Mouse (Mus musculus) liver, embryonic 14.5 days (tissue): ENCODE results near the gene Ankrd13d. TPM values are rescaled to one million over a fixed set of nuclear protein-coding genes. Genes with fewer than 3 reads are reported as not detected.
A peak's percentile ranks its signal among the peaks of the same experiment; 100 is the strongest.

Experiments used
- ATAC-seq: fragments of 200-750 bp; cut with Nextera tagmentation; 2 replicates; pipeline ENCODE4 v1.8.0; 2017; ENCODE audit warnings: moderate number of reproducible peaks, mild to moderate bottlenecking, moderate library complexity; ENCODE audit not compliant: insufficient read depth
- DNase-seq, 3 experiments: peaks; one replicate each; pipeline ENCODE4 v3.0.0-alpha.2; 2012 to 2013; ENCODE audit warnings: low read depth in 3 of 3, low spot score in 3 of 3
- H3K27ac ChIP-seq: fragments of 300-500 bp; sonication (generic); 2 replicates; pipeline ENCODE4 v1.5.1; 2014; ENCODE audit warnings: moderate library complexity, mild to moderate bottlenecking, control low read depth, inconsistent platforms
- H3K27me3 ChIP-seq: fragments of 300-500 bp; sonication (generic); 2 replicates; pipeline ENCODE4 v1.6.1; 2014; ENCODE audit warnings: mild to moderate bottlenecking, low read length, moderate library complexity; ENCODE audit not compliant: control insufficient read depth, insufficient read depth
- H3K36me3 ChIP-seq: fragments of 300-500 bp; sonication (generic); replicated peaks from 2 replicates; pipeline ENCODE4 v1.6.1; 2014; ENCODE audit warnings: low read depth; ENCODE audit not compliant: control insufficient read depth, insufficient read depth
- H3K4me1 ChIP-seq, 2 experiments: fragments of 200-500 bp in 1 of 2; fragments of 300-500 bp in 1 of 2; sonication (generic) in 1 of 2; replicated peaks; 2 replicates each; pipeline ENCODE4 v1.6.1; 2012 to 2014; ENCODE audit warnings: antibody characterized with exemption in 1 of 2, inconsistent platforms in 1 of 2, low read length in 1 of 2; ENCODE audit not compliant: control insufficient read depth in 2 of 2, insufficient read depth in 2 of 2
- H3K4me2 ChIP-seq: fragments of 300-500 bp; sonication (generic); 2 replicates; pipeline ENCODE4 v1.6.1; 2014; ENCODE audit warnings: low read depth, mild to moderate bottlenecking, control low read depth, moderate library complexity
- H3K4me3 ChIP-seq, 2 experiments: fragments of 200-500 bp in 1 of 2; fragments of 300-500 bp in 1 of 2; sonication (generic) in 1 of 2; 2 replicates each; pipeline ENCODE4 v1.5.1; 2012 to 2014; ENCODE audit warnings: low read depth in 2 of 2, low read length in 2 of 2, mild to moderate bottlenecking in 2 of 2, control low read depth in 1 of 2, inconsistent platforms in 1 of 2, moderate library complexity in 1 of 2; ENCODE audit not compliant: insufficient read depth in 1 of 2
- H3K9ac ChIP-seq: fragments of 300-500 bp; sonication (generic); replicated peaks from 2 replicates; pipeline ENCODE4 v1.6.1; 2014; ENCODE audit warnings: mild to moderate bottlenecking, control low read depth, moderate library complexity
- H3K9me3 ChIP-seq: fragments of 300-500 bp; sonication (generic); 2 replicates; pipeline ENCODE4 v1.6.1; 2016; ENCODE audit warnings: low read length, mixed read lengths; ENCODE audit not compliant: control insufficient read depth
- CTCF ChIP-seq: IDR thresholded peaks from 2 replicates; pipeline ENCODE4 v1.5.1; 2016; ENCODE audit warnings: antibody characterized with exemption, low read depth, control low read depth
- EP300 ChIP-seq: IDR thresholded peaks from 2 replicates; pipeline ENCODE4 v1.6.1; 2016; ENCODE audit warnings: antibody characterized with exemption, low read depth
- WGBS: fragments of 180-500 bp; shearing (Covaris S2); extraction: QIAGEN DNeasy Blood & Tissue Kit; methylation state at CpG from one replicate; pipeline ENCODE4 v1.1.7; 2014; ENCODE audit not compliant: insufficient replicate concordance; 5-methylcytosine and 5-hydroxymethylcytosine counted together
- polyA plus RNA-seq, 2 experiments: library from polyadenylated mRNA; depleted of rRNA in 1 of 2; stranded (reverse) in 1 of 2; unstranded in 1 of 2; fragments of >200 nt; fragmentation: Nextera tagmentation in 1 of 2; extraction: Ambion mirVana in 1 of 2; gene quantifications; 2 replicates each; pipeline versions ENCODE4 v1.2.1 to v1.2.3; 2012 to 2014

Gene Ankrd13d
- polyA plus RNA-seq (2012; rRNA removed): 0.93 and 1.3 TPM in 2 replicates
- polyA plus RNA-seq (2014; fragmentation: Nextera tagmentation; extraction: Ambion mirVana): 0.45 and 0.66 TPM in 2 replicates

- Histone ChIP-seq H3K4me2 (peak within 1 kb of the TSS; percentile 66), H3K9ac (peak within 1 kb of the TSS; percentile 10; the same call in 1 of the 2 replicates), H3K9me3 (no peaks in the 10 kb centered on the region), H3K4me1 (peaks cover 0 to 6% of the 10 kb centered on the region in 2 experiments; a peak in 1 of 4 replicates), H3K4me3 (peak within 1 kb of the TSS; percentile 45 to 48), H3K36me3 (peaks cover 3% of the 10 kb centered on the region), H3K27me3 (no peaks in the 10 kb centered on the region), H3K27ac (no peak within 1 kb of the TSS)
- under 1% methylated on average over 46 of the region's 50 CpGs for WGBS
- ATAC-seq (peak; percentile 84), DNase-seq (peak; percentile 60 to 73 (median 61))
- TF ChIP-seq EP300 (no peak), CTCF (peak; percentile 85)
Observed at GRCm38 (mm10) chr19:4282898-4283553, at the start of gene Ankrd13d. Gene Ankrd13d (minus strand): TSS chr19:4283137.

DNA sequence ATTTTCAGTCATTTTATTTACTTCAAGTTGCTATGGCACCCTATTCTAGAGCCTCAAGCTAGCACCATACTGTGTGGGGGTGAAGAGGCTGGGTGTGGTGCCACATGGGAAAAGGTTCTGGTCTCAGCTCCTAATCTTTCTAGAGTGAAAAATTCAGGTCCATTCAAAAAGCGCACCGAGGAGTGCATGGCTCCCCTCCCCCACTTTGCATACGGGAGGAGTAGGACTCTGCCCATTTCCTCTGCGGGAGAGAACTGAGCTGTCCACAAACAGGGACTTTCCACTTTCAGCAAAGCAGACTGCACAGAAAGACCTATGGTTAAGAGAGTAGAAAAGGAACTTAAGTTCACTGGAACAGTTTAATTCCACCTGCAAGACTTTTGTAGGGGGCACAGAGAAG lies 49.7 kb upstream of the Ankrd13d start:
- H3K4me3 ChIP-seq: peak overlapping the region; percentile 66 to 81
- peaks cover 17% of the 10 kb centered on the region in 2 experiments for H3K4me1 ChIP-seq
- H3K4me2 ChIP-seq: peak overlapping the region; percentile 80
- ATAC-seq: peak; percentile 16
- peaks cover 33% of the 10 kb centered on the region for H3K36me3 ChIP-seq
- H3K9me3 ChIP-seq: no peaks in the 10 kb centered on the region
- H3K9ac ChIP-seq: peak overlapping the region; percentile 69
- no peak overlapping the region for H3K27ac ChIP-seq
- no peaks in the 10 kb centered on the region for H3K27me3 ChIP-seq
- WGBS: 1% methylated on average over 4 of the region's 4 CpGs
- peak; percentile 27 to 48 (median 28) for DNase-seq
- TF ChIP-seq EP300: no peak
- TF ChIP-seq CTCF: no peak

DNA sequence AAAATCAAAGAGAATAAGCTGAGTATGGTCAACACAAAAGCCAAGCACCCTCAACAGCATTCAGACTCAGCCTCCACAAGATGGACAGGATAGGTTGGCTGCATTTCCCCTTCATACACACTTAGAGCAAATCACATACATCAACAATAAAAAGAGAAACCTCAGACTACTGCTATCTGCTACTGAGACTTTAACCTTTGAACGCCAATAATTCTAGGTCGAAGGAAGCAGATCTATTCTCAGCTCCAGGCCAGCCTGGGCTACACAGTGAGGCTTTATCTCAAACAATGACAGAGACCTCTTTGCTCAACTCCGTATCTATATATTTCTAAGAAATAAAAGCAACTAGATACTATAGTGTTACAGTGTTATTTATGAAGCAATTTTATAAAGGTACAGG lies 48.3 kb upstream of the Ankrd13d start:
- 68% methylated on average over 3 of the region's 3 CpGs for WGBS
- Histone ChIP-seq H3K4me3 (no peak overlapping the region), H3K27ac (no peak overlapping the region), H3K36me3 (peaks cover 44% of the 10 kb centered on the region), H3K27me3 (no peaks in the 10 kb centered on the region), H3K9me3 (no peaks in the 10 kb centered on the region), H3K9ac (no peak overlapping the region), H3K4me2 (no peak overlapping the region), H3K4me1 (peaks cover 17% of the 10 kb centered on the region in 2 experiments)
- ATAC-seq (no peak), DNase-seq (no peak)
- TF ChIP-seq CTCF (no peak), EP300 (no peak)

DNA sequence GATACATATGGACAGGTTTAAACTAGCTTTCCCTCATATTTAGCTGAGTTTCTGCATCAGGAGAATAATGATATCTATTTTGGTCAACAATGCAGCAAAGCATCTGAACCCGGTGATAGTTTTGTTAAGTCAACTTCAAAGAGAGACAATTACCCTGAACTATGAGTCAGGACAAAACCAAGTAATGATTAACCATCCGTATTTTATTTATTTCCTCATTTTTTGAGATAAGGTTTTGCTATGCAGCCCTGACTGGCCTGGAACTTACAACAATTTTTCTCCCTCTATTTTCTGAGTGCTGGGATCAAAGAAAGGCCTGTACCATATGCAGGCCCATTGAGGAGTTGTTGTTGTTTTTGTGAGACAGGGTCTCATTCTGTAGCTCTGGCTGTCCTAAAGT lies 47.7 kb upstream of the Ankrd13d start:
- Histone ChIP-seq H3K27me3 (no peaks in the 10 kb centered on the region), H3K9me3 (no peaks in the 10 kb centered on the region), H3K9ac (no peak overlapping the region), H3K36me3 (peaks cover 51% of the 10 kb centered on the region), H3K27ac (no peak overlapping the region), H3K4me1 (peaks cover 17% of the 10 kb centered on the region in 2 experiments), H3K4me2 (no peak overlapping the region), H3K4me3 (no peak overlapping the region)
- DNase-seq (no peak), ATAC-seq (no peak)
- WGBS: 66% methylated on average over 2 of the region's 2 CpGs
- no peak for TF ChIP-seq EP300
- no peak for TF ChIP-seq CTCF

DNA sequence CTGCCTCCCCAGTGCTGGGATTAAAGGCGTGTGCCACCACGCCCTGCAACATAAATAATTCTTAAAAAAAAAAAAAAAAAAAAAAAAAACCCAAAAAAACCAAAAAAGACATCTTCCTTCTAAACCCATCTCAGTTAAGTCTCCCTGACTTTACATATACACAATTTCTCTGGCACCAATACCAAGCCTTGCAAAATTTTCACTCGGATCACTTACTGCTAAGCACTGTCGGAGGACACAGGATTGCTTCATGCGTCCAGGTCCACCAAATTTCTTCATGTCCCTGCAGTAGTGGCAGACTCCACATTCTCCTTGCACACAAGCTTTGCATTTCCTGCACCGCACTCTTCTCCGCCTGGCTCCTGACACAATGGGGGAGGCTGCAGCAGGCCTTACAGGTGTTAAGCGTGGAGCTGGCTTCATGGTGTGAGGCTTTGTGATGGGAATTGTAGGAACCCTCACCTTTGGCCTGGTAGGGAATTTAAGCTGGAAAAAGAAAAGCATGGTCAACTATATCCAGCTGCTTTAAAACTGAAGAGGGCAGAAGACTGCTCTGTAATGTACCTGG lies 45.9 kb upstream of the Ankrd13d start:
- Histone ChIP-seq H3K36me3 (peaks cover 68% of the 10 kb centered on the region), H3K9ac (no peak overlapping the region), H3K27me3 (no peaks in the 10 kb centered on the region), H3K4me2 (no peak overlapping the region), H3K4me1 (peaks cover 11 to 14% of the 10 kb centered on the region in 2 experiments), H3K27ac (no peak overlapping the region), H3K4me3 (no peak overlapping the region), H3K9me3 (no peaks in the 10 kb centered on the region)
- no peak for TF ChIP-seq EP300
- no peak for TF ChIP-seq CTCF
- DNase-seq (no peak), ATAC-seq (no peak)
- WGBS: 93% methylated on average over 8 of the region's 8 CpGs
